ENCODE assay signal across 8 mouse cellular contexts in genomic region chr2:11778087-11778823, GRCm38 (mm10). TPM values are rescaled to one million over a fixed set of nuclear protein-coding genes. Genes with fewer than 3 reads are reported as not detected.
DNase-seq lines count a peak whose midpoint lies in the region; ATAC-seq and TF ChIP-seq lines count a peak whose summit lies in the region.

No protein-coding gene starts in this region.

- no peak for TF ChIP-seq CTCF in C2C12 (IDR thresholded peaks at IDR 0.05; ENCODE audit: control insufficient read depth, insufficient read depth, insufficient read length)
- TF ChIP-seq CTCF in brain, embryonic 14.5 days (IDR thresholded peaks at IDR 0.05; ENCODE audit: borderline replicate concordance, extremely low read depth, insufficient read depth, insufficient read length), result peak; percentile 37; the same call in 1 of the 2 replicates
- TF ChIP-seq CTCF in liver, adult 2 months (IDR thresholded peaks at IDR 0.05; ENCODE audit: low read depth, low read length), result peak; percentile 30

- TF ChIP-seq POLR2A in brain, embryonic 14.5 days (IDR thresholded peaks at IDR 0.05; ENCODE audit: borderline replicate concordance, extremely low read depth, insufficient read depth, insufficient read length, poor library complexity, severe bottlenecking), result peak; percentile 27; the same call in 1 of the 2 replicates
- 0 out of 2 replicates have a peak, but pooled peaks have one; percentile 32 for TF ChIP-seq POLR2A in liver, adult 2 months (IDR thresholded peaks at IDR 0.05; ENCODE audit: extremely low read depth, insufficient read depth, low read length)
- TF ChIP-seq POLR2A in myocyte (IDR thresholded peaks at IDR 0.05; ENCODE audit: insufficient read length, low read depth), result peak; percentile 68

- ATAC-seq in heart, embryonic 11.5 days (replicated peaks; ENCODE audit: insufficient number of reproducible peaks, low FRiP score, low TSS enrichment), result peak; percentile 88
- peak; percentile 88 for ATAC-seq in kidney, embryonic 16.5 days (ENCODE audit: low FRiP score, low TSS enrichment)

- peaks cover 31% of the 10 kb centered on the region for H3K4me1 ChIP-seq in erythroblast, embryonic 14.5 days (ENCODE audit: control insufficient read depth)
- peaks cover 14% of the 10 kb centered on the region for H3K4me1 ChIP-seq in heart, embryonic 11.5 days (ENCODE audit: control insufficient read depth, insufficient read depth, low read length)
- peaks cover 23% of the 10 kb centered on the region for H3K4me1 ChIP-seq in kidney, embryonic 16.5 days (ENCODE audit: insufficient read depth, low read length)
- H3K4me1 ChIP-seq in liver, adult 2 months (ENCODE audit: control insufficient read depth, insufficient read depth, low read length), result no peaks in the 10 kb centered on the region; the same call in 1 of the 2 replicates

- peak overlapping the region; percentile 81 for H3K9ac ChIP-seq in heart, embryonic 11.5 days (ENCODE audit: low read depth, low read length)
- H3K9ac ChIP-seq in kidney, embryonic 16.5 days (replicated peaks; ENCODE audit: low read length), result peak overlapping the region; percentile 83
- peak overlapping the region; percentile 72 for H3K9ac ChIP-seq in liver, adult 2 months (ENCODE audit: low read depth, low read length)

- peak overlapping the region; percentile 94 for H3K4me2 ChIP-seq in heart, embryonic 11.5 days
- peak overlapping the region; percentile 87 for H3K4me2 ChIP-seq in kidney, embryonic 16.5 days (replicated peaks; ENCODE audit: low read depth, low read length)
- H3K4me2 ChIP-seq in myocyte (ENCODE audit: low read depth), result peak overlapping the region; percentile 95

- H3K4me3 ChIP-seq in C2C12 (ENCODE audit: insufficient read depth, poor library complexity, severe bottlenecking) (peak overlapping the region; percentile 74), myocyte (peak overlapping the region; percentile 82)
- H3K4me3 ChIP-seq in erythroblast, embryonic 14.5 days (replicated peaks), result peak overlapping the region; percentile 93
- peak overlapping the region; percentile 89 for H3K4me3 ChIP-seq in heart, embryonic 11.5 days (ENCODE audit: low read depth, low read length)
- peak overlapping the region; percentile 80 for H3K4me3 ChIP-seq in kidney, embryonic 16.5 days (ENCODE audit: low read length)
- peak overlapping the region; percentile 84 for H3K4me3 ChIP-seq in liver, adult 2 months (ENCODE audit: insufficient read depth, low read depth, low read length)

- H3K27me3 ChIP-seq in C2C12 (ENCODE audit: control insufficient read depth, insufficient read depth, insufficient read length), result no peaks in the 10 kb centered on the region
- H3K27me3 ChIP-seq in erythroblast, embryonic 14.5 days (ENCODE audit: control insufficient read depth), result no peaks in the 10 kb centered on the region
- H3K27me3 ChIP-seq in heart, embryonic 11.5 days (ENCODE audit: control insufficient read depth, insufficient read depth, low read length), result no peaks in the 10 kb centered on the region
- H3K27me3 ChIP-seq in kidney, embryonic 16.5 days (ENCODE audit: insufficient read depth, low read length), result no peaks in the 10 kb centered on the region
- H3K27me3 ChIP-seq in liver, adult 2 months (ENCODE audit: control insufficient read depth, insufficient read depth, low read length), result no peaks in the 10 kb centered on the region
- H3K27me3 ChIP-seq in myocyte (ENCODE audit: control insufficient read depth, insufficient read depth, insufficient read length), result no peaks in the 10 kb centered on the region
- no peaks in the 10 kb centered on the region for H3K27me3 ChIP-seq in splenic B cell, adult 2 months (ENCODE audit: control insufficient read depth, insufficient read depth, low read length, poor library complexity, severe bottlenecking)

- peak overlapping the region; percentile 91 for H3K27ac ChIP-seq in heart, embryonic 11.5 days (ENCODE audit: low read depth, low read length)
- H3K27ac ChIP-seq in kidney, embryonic 16.5 days (ENCODE audit: low read length), result peak overlapping the region; percentile 98
- peak overlapping the region; percentile 77 for H3K27ac ChIP-seq in liver, adult 2 months (replicated peaks; ENCODE audit: insufficient read depth, low read depth, low read length)

- H3K79me2 ChIP-seq in C2C12 (ENCODE audit: control insufficient read depth, insufficient read depth), result peaks cover 72% of the 10 kb centered on the region
- peaks cover 12% of the 10 kb centered on the region; the same call in 1 of the 2 replicates for H3K79me2 ChIP-seq in liver, adult 2 months (ENCODE audit: control insufficient read depth, insufficient read depth, low read length)
- peaks cover 42% of the 10 kb centered on the region for H3K79me2 ChIP-seq in myocyte (ENCODE audit: control insufficient read depth, insufficient read depth)

- H3K36me3 ChIP-seq in C2C12 (ENCODE audit: control insufficient read depth, insufficient read depth) (peaks cover 36% of the 10 kb centered on the region), myocyte (ENCODE audit: control insufficient read depth, insufficient read depth) (peaks cover 9% of the 10 kb centered on the region)
- peaks cover 33% of the 10 kb centered on the region for H3K36me3 ChIP-seq in erythroblast, embryonic 14.5 days (ENCODE audit: control insufficient read depth)
- peaks cover 16% of the 10 kb centered on the region for H3K36me3 ChIP-seq in heart, embryonic 11.5 days (ENCODE audit: control insufficient read depth, insufficient read depth, low read length)
- peaks cover 23% of the 10 kb centered on the region for H3K36me3 ChIP-seq in kidney, embryonic 16.5 days (ENCODE audit: insufficient read depth, low read length)
- H3K36me3 ChIP-seq in liver, adult 2 months (ENCODE audit: control insufficient read depth, insufficient read depth, low read length), result no peaks in the 10 kb centered on the region; the same call in 1 of the 2 replicates
- peaks cover 11% of the 10 kb centered on the region for H3K36me3 ChIP-seq in splenic B cell, adult 2 months (ENCODE audit: control insufficient read depth, insufficient read depth, low read length, poor library complexity, severe bottlenecking)

- H3ac ChIP-seq in C2C12 (ENCODE audit: control insufficient read depth, insufficient read length, low read depth), result peak overlapping the region; percentile 83
- peak overlapping the region; percentile 50 for H3ac ChIP-seq in myocyte (ENCODE audit: control insufficient read depth, insufficient read length)

- no peaks in the 10 kb centered on the region for H3K9me3 ChIP-seq in erythroblast, embryonic 14.5 days (ENCODE audit: control insufficient read depth, low read length)
- H3K9me3 ChIP-seq in heart, embryonic 11.5 days (replicated peaks; ENCODE audit: control insufficient read depth, low read length), result no peaks in the 10 kb centered on the region
- H3K9me3 ChIP-seq in kidney, embryonic 16.5 days (ENCODE audit: low read length), result peaks cover 3% of the 10 kb centered on the region; the same call in 1 of the 2 replicates

- H3K79me3 ChIP-seq in C2C12 (ENCODE audit: low read depth), result peaks cover 29% of the 10 kb centered on the region

- DNase-seq in brain, embryonic 14.5 days (ENCODE audit: low read depth), result peak; percentile 97
- peak; percentile 89 for DNase-seq in liver, adult 2 months (ENCODE audit: extremely low read depth, low read depth, low spot score)
- peak; percentile 93 for DNase-seq in splenic B cell, adult 2 months (ENCODE audit: low read depth, low spot score)

- WGBS in heart, embryonic 11.5 days (ENCODE audit: insufficient replicate concordance), result under 1% methylated on average over 43 of the region's 43 CpGs
- WGBS in kidney, embryonic 16.5 days, result under 1% methylated on average over 43 of the region's 43 CpGs
- WGBS in liver, adult 2 months, result under 1% methylated on average over 43 of the region's 43 CpGs

TF ChIP-seq in C2C12, 6 proteins besides CTCF, POLR2A, EP300 and RAD21:
- TF ChIP-seq USF1 (IDR thresholded peaks at IDR 0.05; ENCODE audit: low read depth), result peak; percentile 98
- no peak for TF ChIP-seq FOSL1 (IDR thresholded peaks at IDR 0.05; ENCODE audit: insufficient read depth, low read length, poor library complexity, severe bottlenecking)

TF ChIP-seq in myocyte, 11 proteins besides CTCF, POLR2A, EP300 and RAD21:
- no peak for TF ChIP-seq TCF3 (IDR thresholded peaks at IDR 0.05; ENCODE audit: insufficient read length, low read depth)
- TF ChIP-seq MAX (IDR thresholded peaks at IDR 0.05; ENCODE audit: low read depth), result no peak
- peak; percentile 98 for TF ChIP-seq USF1 (IDR thresholded peaks at IDR 0.05; ENCODE audit: low read depth)
- no peak for TF ChIP-seq CEBPB (IDR thresholded peaks at IDR 0.05; ENCODE audit: insufficient read depth, poor library complexity, severe bottlenecking)
- TF ChIP-seq MYOG (IDR thresholded peaks at IDR 0.05; ENCODE audit: control insufficient read depth in 1 of 3, insufficient read depth in 1 of 3, insufficient read length in 2 of 3, low read depth in 2 of 3), result peak in 1 of 3 experiments; percentile 14
- peak in 1 of 3 experiments; percentile 1 for TF ChIP-seq MYOD1 (IDR thresholded peaks at IDR 0.05; ENCODE audit: control insufficient read depth in 1 of 3, insufficient read length in 2 of 3, low read depth in 2 of 3)
- peak; percentile 5 for TF ChIP-seq POLR2AphosphoS2 (IDR thresholded peaks at IDR 0.05; ENCODE audit: insufficient read length, low read depth)
- no peak for TF ChIP-seq REST (IDR thresholded peaks at IDR 0.05; ENCODE audit: insufficient read depth, insufficient read length)

RNA-seq across cellular contexts. Expression of gene Ankrd16, which starts 0.6 kb away (rescaled TPM):
- 8.0 TPM for polyA plus RNA-seq in C2C12 (2012; fragmentation: generic; extraction: Trizol)
- polyA plus RNA-seq in brain, embryonic 14.5 days (2012; rRNA removed), result 125 and 163 TPM in 2 replicates
- polyA plus RNA-seq in erythroblast, embryonic 14.5 days (2012), result 0.11 and 0.94 TPM in 2 replicates
- 19.6 and 25.7 TPM in 2 replicates for polyA plus RNA-seq in heart, embryonic 11.5 days (2014; fragmentation: Nextera tagmentation; extraction: Ambion mirVana)
- 52.6 and 59.2 TPM in 2 replicates for polyA plus RNA-seq in kidney, embryonic 16.5 days (2015; fragmentation: Nextera tagmentation; extraction: Ambion mirVana)
- total RNA-seq in liver, adult 2 months (2014; rRNA removed), result 12.3 and 13.7 TPM in 2 replicates
- 17.7 and 26.3 TPM in 2 replicates for polyA plus RNA-seq in liver, adult 2 months (2012; rRNA removed)
- 9.3 TPM for polyA plus RNA-seq in myocyte (2012; fragmentation: generic; extraction: Trizol)

RNA-seq across cellular contexts. Expression of gene Fbh1, which starts 0.9 kb away (rescaled TPM):
- polyA plus RNA-seq in C2C12 (2012; fragmentation: generic; extraction: Trizol), result 32.0 TPM
- 105 and 110 TPM in 2 replicates for polyA plus RNA-seq in brain, embryonic 14.5 days (2012; rRNA removed)
- 0.14 and 0.31 TPM in 2 replicates for polyA plus RNA-seq in erythroblast, embryonic 14.5 days (2012)
- polyA plus RNA-seq in heart, embryonic 11.5 days (2014; fragmentation: Nextera tagmentation; extraction: Ambion mirVana), result 113 and 124 TPM in 2 replicates
- 137 and 141 TPM in 2 replicates for polyA plus RNA-seq in kidney, embryonic 16.5 days (2015; fragmentation: Nextera tagmentation; extraction: Ambion mirVana)
- 35.4 and 40.0 TPM in 2 replicates for total RNA-seq in liver, adult 2 months (2014; rRNA removed)
- polyA plus RNA-seq in liver, adult 2 months (2012; rRNA removed), result 20.4 and 21.1 TPM in 2 replicates
- polyA plus RNA-seq in myocyte (2012; fragmentation: generic; extraction: Trizol), result 34.0 TPM

Comparison
In these comparisons a context has a peak if more than half of its experiments do, and no peak if none do; other contexts are left out.
1. Peak in every context shown above with its lines: DNase-seq, ATAC-seq, H3K4me3 ChIP-seq and H3K27ac ChIP-seq.
2. RNA of gene Fbh1, which starts 0.9 kb away (polyA plus RNA-seq): 137 to 141 TPM in kidney, embryonic 16.5 days, 113 to 124 TPM in heart, embryonic 11.5 days, 105 to 110 TPM in brain, embryonic 14.5 days, 34.0 TPM in myocyte (single experiment), 32.0 TPM in C2C12 (single experiment) and 20.4 to 21.1 TPM in liver, adult 2 months; 0.14 to 0.31 TPM in erythroblast, embryonic 14.5 days; every median in the first group is over 10 times any median in the second.